Mouse (Mus musculus): Measurements from ENCODE around the gene Eif5b. TPM values are rescaled to one million over a fixed set of nuclear protein-coding genes. Genes with fewer than 3 reads are reported as not detected.

Gene Eif5b
- polyA plus RNA-seq, 1 experiment from 2014 or later, result 20.7 TPM

GRCm38 (mm10) chr1:38014551-38015203, 16.9 kb downstream of the Eif5b start:
- 97% methylated on average over 2 of the region's 2 CpGs for WGBS

GRCm38 (mm10) chr1:38027301-38027700, 29.5 kb downstream of the Eif5b start:
- no peak overlapping the region for H3K4me3 ChIP-seq (replicated peaks; ENCODE audit: low read depth, low read length)
- no peaks in the 10 kb centered on the region for H3K27me3 ChIP-seq (ENCODE audit: control insufficient read depth, insufficient read depth, low read length)
- H3K27ac ChIP-seq (replicated peaks; ENCODE audit: low read depth, low read length), result no peak overlapping the region
- DNase-seq, result no peak
- no peak for ATAC-seq (ENCODE audit: low FRiP score, low TSS enrichment)
- H3K4me2 ChIP-seq (ENCODE audit: low read length), result no peak overlapping the region
- peaks cover 35% of the 10 kb centered on the region for H3K36me3 ChIP-seq (ENCODE audit: control insufficient read depth, insufficient read depth, low read length)
- WGBS, result 94% methylated on average over 7 of the region's 7 CpGs
- no peaks in the 10 kb centered on the region for H3K9me3 ChIP-seq (ENCODE audit: control insufficient read depth, low read length)
- no peaks in the 10 kb centered on the region for H3K4me1 ChIP-seq (ENCODE audit: control insufficient read depth, insufficient read depth, low read length)
- H3K9ac ChIP-seq (replicated peaks; ENCODE audit: low read length), result no peak overlapping the region

More at GRCm38 (mm10) chr1:38014551-38015203, 16.9 kb downstream of the Eif5b start:
- Histone ChIP-seq H3K4me3 (replicated peaks; ENCODE audit: low read depth, low read length) (no peak overlapping the region), H3K9me3 (ENCODE audit: control insufficient read depth, low read length) (no peaks in the 10 kb centered on the region), H3K4me1 (ENCODE audit: control insufficient read depth, insufficient read depth, low read length) (no peaks in the 10 kb centered on the region), H3K27ac (replicated peaks; ENCODE audit: low read depth, low read length) (no peak overlapping the region), H3K27me3 (ENCODE audit: control insufficient read depth, insufficient read depth, low read length) (no peaks in the 10 kb centered on the region), H3K36me3 (ENCODE audit: control insufficient read depth, insufficient read depth, low read length) (peaks cover 15% of the 10 kb centered on the region), H3K4me2 (ENCODE audit: low read length) (no peak overlapping the region), H3K9ac (replicated peaks; ENCODE audit: low read length) (no peak overlapping the region)
- DNase-seq (no peak), ATAC-seq (ENCODE audit: low FRiP score, low TSS enrichment) (no peak)

GRCm38 (mm10) chr1:38031391-38031790, 33.6 kb downstream of the Eif5b start:
- Histone ChIP-seq H3K36me3 (ENCODE audit: control insufficient read depth, insufficient read depth, low read length) (peaks cover 45% of the 10 kb centered on the region), H3K27me3 (ENCODE audit: control insufficient read depth, insufficient read depth, low read length) (no peaks in the 10 kb centered on the region), H3K4me1 (ENCODE audit: control insufficient read depth, insufficient read depth, low read length) (no peaks in the 10 kb centered on the region), H3K9me3 (ENCODE audit: control insufficient read depth, low read length) (no peaks in the 10 kb centered on the region), H3K9ac (replicated peaks; ENCODE audit: low read length) (no peak overlapping the region), H3K27ac (replicated peaks; ENCODE audit: low read depth, low read length) (no peak overlapping the region), H3K4me3 (replicated peaks; ENCODE audit: low read depth, low read length) (no peak overlapping the region), H3K4me2 (ENCODE audit: low read length) (no peak overlapping the region)
- ATAC-seq (ENCODE audit: low FRiP score, low TSS enrichment) (no peak), DNase-seq (no peak)
- WGBS, result 97% methylated on average over 5 of the region's 5 CpGs

DNA sequence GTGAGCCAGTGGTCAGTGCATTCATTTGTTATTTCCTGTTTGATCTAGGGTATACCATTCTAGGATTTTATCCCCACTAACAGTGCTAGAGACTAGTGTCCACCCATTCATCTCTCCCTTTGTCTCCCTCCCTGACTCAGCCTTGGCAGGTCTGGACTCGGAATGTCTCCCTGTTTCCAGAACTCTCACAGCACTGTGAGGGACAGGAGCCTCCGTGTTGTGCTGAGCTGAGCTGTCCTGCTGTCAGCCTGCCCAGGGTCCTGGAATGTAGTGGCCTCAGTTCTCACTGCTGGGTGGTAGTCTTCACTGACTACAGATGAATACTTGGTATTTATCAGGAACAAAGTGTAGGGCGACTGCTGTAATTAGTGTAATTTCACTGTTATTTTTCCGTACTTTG, 37.7 kb downstream of the Eif5b start:
- no peaks in the 10 kb centered on the region for H3K9me3 ChIP-seq (ENCODE audit: control insufficient read depth, low read length)
- H3K36me3 ChIP-seq (ENCODE audit: control insufficient read depth, insufficient read depth, low read length), result peaks cover 75% of the 10 kb centered on the region
- no peaks in the 10 kb centered on the region for H3K27me3 ChIP-seq (ENCODE audit: control insufficient read depth, insufficient read depth, low read length)
- ATAC-seq (ENCODE audit: low FRiP score, low TSS enrichment) (no peak), DNase-seq (no peak)
- no peak overlapping the region for H3K27ac ChIP-seq (replicated peaks; ENCODE audit: low read depth, low read length)
- no peaks in the 10 kb centered on the region for H3K4me1 ChIP-seq (ENCODE audit: control insufficient read depth, insufficient read depth, low read length)
- H3K4me2 ChIP-seq (ENCODE audit: low read length), result no peak overlapping the region
- 94% methylated on average over 4 of the region's 4 CpGs for WGBS
- no peak overlapping the region for H3K4me3 ChIP-seq (replicated peaks; ENCODE audit: low read depth, low read length)
- no peak overlapping the region for H3K9ac ChIP-seq (replicated peaks; ENCODE audit: low read length)

GRCm38 (mm10) chr1:38037375-38037774, 39.6 kb downstream of the Eif5b start:
- no peak for ATAC-seq (ENCODE audit: low FRiP score, low TSS enrichment)
- Histone ChIP-seq H3K36me3 (ENCODE audit: control insufficient read depth, insufficient read depth, low read length) (peaks cover 85% of the 10 kb centered on the region), H3K4me1 (ENCODE audit: control insufficient read depth, insufficient read depth, low read length) (no peaks in the 10 kb centered on the region), H3K9me3 (ENCODE audit: control insufficient read depth, low read length) (0 out of 2 replicates have a peak, but pooled peaks cover 3% of the 10 kb centered on the region), H3K27ac (replicated peaks; ENCODE audit: low read depth, low read length) (no peak overlapping the region), H3K4me2 (ENCODE audit: low read length) (no peak overlapping the region), H3K4me3 (replicated peaks; ENCODE audit: low read depth, low read length) (no peak overlapping the region), H3K9ac (replicated peaks; ENCODE audit: low read length) (no peak overlapping the region), H3K27me3 (ENCODE audit: control insufficient read depth, insufficient read depth, low read length) (no peaks in the 10 kb centered on the region)
- 94% methylated on average over 5 of the region's 5 CpGs for WGBS
- no peak for DNase-seq

DNA sequence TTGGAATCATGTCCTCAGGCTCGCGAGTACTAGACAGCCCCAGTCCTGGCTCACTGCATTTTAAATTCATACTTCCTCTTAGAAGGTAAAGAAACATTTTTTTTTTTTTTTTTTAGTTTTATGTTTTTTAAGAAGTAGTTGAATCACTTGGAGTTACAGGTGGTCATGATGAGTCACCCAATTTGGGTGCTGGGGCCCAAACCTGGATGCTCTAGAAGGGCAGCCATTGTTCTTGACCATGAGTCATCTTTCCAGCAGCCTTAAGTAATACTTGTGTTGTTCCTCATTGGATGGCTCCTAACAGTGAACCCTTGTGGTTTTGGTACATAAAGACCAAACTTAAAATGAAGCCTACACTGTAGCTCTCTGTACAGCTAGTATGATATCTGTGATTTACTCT, 41.1 kb downstream of the Eif5b start:
- H3K4me3 ChIP-seq (replicated peaks; ENCODE audit: low read depth, low read length), result no peak overlapping the region
- H3K27me3 ChIP-seq (ENCODE audit: control insufficient read depth, insufficient read depth, low read length), result no peaks in the 10 kb centered on the region
- H3K9ac ChIP-seq (replicated peaks; ENCODE audit: low read length), result no peak overlapping the region
- H3K27ac ChIP-seq (replicated peaks; ENCODE audit: low read depth, low read length), result no peak overlapping the region
- 98% methylated on average over 2 of the region's 2 CpGs for WGBS
- no peak overlapping the region for H3K4me2 ChIP-seq (ENCODE audit: low read length)
- no peaks in the 10 kb centered on the region for H3K4me1 ChIP-seq (ENCODE audit: control insufficient read depth, insufficient read depth, low read length)
- H3K36me3 ChIP-seq (ENCODE audit: control insufficient read depth, insufficient read depth, low read length), result peaks cover 78% of the 10 kb centered on the region
- 0 out of 2 replicates have a peak, but pooled peaks cover 3% of the 10 kb centered on the region for H3K9me3 ChIP-seq (ENCODE audit: control insufficient read depth, low read length)
- ATAC-seq (ENCODE audit: low FRiP score, low TSS enrichment) (no peak), DNase-seq (no peak)

GRCm38 (mm10) chr1:38048121-38048520, 50.3 kb downstream of the Eif5b start:
- H3K27ac ChIP-seq (replicated peaks; ENCODE audit: low read depth, low read length), result no peak overlapping the region
- no peaks in the 10 kb centered on the region for H3K27me3 ChIP-seq (ENCODE audit: control insufficient read depth, insufficient read depth, low read length)
- H3K4me1 ChIP-seq (ENCODE audit: control insufficient read depth, insufficient read depth, low read length), result no peaks in the 10 kb centered on the region
- no peaks in the 10 kb centered on the region for H3K9me3 ChIP-seq (ENCODE audit: control insufficient read depth, low read length)
- ATAC-seq (ENCODE audit: low FRiP score, low TSS enrichment), result no peak
- H3K4me2 ChIP-seq (ENCODE audit: low read length), result no peak overlapping the region
- H3K4me3 ChIP-seq (replicated peaks; ENCODE audit: low read depth, low read length), result no peak overlapping the region
- 93% methylated on average over 3 of the region's 3 CpGs for WGBS
- no peak for DNase-seq
- no peak overlapping the region for H3K9ac ChIP-seq (replicated peaks; ENCODE audit: low read length)
- peaks cover 89% of the 10 kb centered on the region for H3K36me3 ChIP-seq (ENCODE audit: control insufficient read depth, insufficient read depth, low read length)

DNA sequence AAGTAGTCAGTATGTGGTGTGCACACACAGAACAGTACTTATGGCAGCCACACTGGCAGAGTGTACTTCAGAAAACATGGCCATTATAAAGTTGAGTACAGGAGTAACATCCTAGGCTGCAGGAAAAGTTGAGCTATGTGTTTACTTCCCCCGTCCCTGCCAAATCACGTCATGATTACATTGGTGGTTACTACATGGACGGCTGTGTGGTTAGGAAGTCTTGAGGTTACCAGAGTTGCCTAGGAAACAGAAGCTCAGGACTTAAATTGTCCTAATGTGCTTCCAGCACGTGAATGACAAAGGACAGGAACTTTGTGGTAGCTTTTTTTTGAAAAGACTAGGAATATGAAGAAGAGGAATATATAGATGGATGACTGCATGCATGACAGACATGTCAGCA, 51.8 kb downstream of the Eif5b start:
- no peak overlapping the region for H3K9ac ChIP-seq (replicated peaks; ENCODE audit: low read length)
- H3K27ac ChIP-seq (replicated peaks; ENCODE audit: low read depth, low read length), result no peak overlapping the region
- H3K9me3 ChIP-seq (ENCODE audit: control insufficient read depth, low read length), result no peaks in the 10 kb centered on the region
- ATAC-seq (ENCODE audit: low FRiP score, low TSS enrichment) (no peak), DNase-seq (no peak)
- no peaks in the 10 kb centered on the region for H3K27me3 ChIP-seq (ENCODE audit: control insufficient read depth, insufficient read depth, low read length)
- 77% methylated on average over 4 of the region's 4 CpGs for WGBS
- H3K36me3 ChIP-seq (ENCODE audit: control insufficient read depth, insufficient read depth, low read length), result peaks cover 99% of the 10 kb centered on the region
- no peaks in the 10 kb centered on the region for H3K4me1 ChIP-seq (ENCODE audit: control insufficient read depth, insufficient read depth, low read length)
- no peak overlapping the region for H3K4me2 ChIP-seq (ENCODE audit: low read length)
- no peak overlapping the region for H3K4me3 ChIP-seq (replicated peaks; ENCODE audit: low read depth, low read length)

DNA sequence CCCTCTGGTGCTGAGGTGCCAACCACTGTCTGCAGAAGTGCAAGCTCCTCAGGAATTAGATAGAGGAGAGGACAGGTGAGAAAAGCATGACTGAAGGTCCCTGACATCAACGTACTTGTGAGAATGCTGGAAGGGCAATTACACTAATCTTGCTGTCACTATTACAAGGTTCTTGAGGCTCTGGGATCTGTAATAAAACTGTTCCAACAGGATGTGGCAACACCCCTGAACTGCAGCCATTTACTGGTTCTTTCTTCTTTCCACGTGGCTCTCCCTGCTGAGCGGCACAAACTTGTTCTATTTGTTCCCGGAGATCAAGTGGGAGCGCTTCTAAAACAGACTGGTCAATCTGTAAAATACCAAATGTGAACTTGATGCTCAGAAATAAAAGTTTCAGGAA, 57.4 kb downstream of the Eif5b start:
- DNase-seq (no peak), ATAC-seq (ENCODE audit: low FRiP score, low TSS enrichment) (no peak)
- Histone ChIP-seq H3K4me3 (replicated peaks; ENCODE audit: low read depth, low read length) (no peak overlapping the region), H3K27ac (replicated peaks; ENCODE audit: low read depth, low read length) (no peak overlapping the region), H3K27me3 (ENCODE audit: control insufficient read depth, insufficient read depth, low read length) (no peaks in the 10 kb centered on the region), H3K4me2 (ENCODE audit: low read length) (no peak overlapping the region), H3K9ac (replicated peaks; ENCODE audit: low read length) (no peak overlapping the region), H3K4me1 (ENCODE audit: control insufficient read depth, insufficient read depth, low read length) (no peaks in the 10 kb centered on the region), H3K36me3 (ENCODE audit: control insufficient read depth, insufficient read depth, low read length) (peaks cover 93% of the 10 kb centered on the region), H3K9me3 (ENCODE audit: control insufficient read depth, low read length) (no peaks in the 10 kb centered on the region)
- 97% methylated on average over 5 of the region's 5 CpGs for WGBS

Data from midbrain, embryonic 14.5 days (tissue).